Mouse (Mus musculus) left cerebral cortex, postnatal 36 days (tissue): ENCODE data around the gene Cd164l2. TPM values are rescaled to one million over a fixed set of nuclear protein-coding genes. Genes with fewer than 3 reads are reported as not detected.

Experiments
- DNase-seq, 2 experiments: peaks; one replicate each; pipeline ENCODE4 v3.0.0; 2021 to 2022; ENCODE audit warnings: low spot score in 2 of 2, mixed read lengths in 1 of 2
- intact Hi-C: fragments of 180-260 bp; cut with DNase I; formaldehyde crosslinking; loops from one replicate; pipeline ENCODE4 v1.15.1; 2025
- total RNA-seq, 2 experiments: library from RNA; stranded (reverse); gene quantifications; 2 replicates each; pipeline ENCODE4 v1.2.3; 2021

The Cd164l2 gene
- total RNA-seq = 1 to 10 TPM; 4.9 to 10.0 TPM

DNA sequence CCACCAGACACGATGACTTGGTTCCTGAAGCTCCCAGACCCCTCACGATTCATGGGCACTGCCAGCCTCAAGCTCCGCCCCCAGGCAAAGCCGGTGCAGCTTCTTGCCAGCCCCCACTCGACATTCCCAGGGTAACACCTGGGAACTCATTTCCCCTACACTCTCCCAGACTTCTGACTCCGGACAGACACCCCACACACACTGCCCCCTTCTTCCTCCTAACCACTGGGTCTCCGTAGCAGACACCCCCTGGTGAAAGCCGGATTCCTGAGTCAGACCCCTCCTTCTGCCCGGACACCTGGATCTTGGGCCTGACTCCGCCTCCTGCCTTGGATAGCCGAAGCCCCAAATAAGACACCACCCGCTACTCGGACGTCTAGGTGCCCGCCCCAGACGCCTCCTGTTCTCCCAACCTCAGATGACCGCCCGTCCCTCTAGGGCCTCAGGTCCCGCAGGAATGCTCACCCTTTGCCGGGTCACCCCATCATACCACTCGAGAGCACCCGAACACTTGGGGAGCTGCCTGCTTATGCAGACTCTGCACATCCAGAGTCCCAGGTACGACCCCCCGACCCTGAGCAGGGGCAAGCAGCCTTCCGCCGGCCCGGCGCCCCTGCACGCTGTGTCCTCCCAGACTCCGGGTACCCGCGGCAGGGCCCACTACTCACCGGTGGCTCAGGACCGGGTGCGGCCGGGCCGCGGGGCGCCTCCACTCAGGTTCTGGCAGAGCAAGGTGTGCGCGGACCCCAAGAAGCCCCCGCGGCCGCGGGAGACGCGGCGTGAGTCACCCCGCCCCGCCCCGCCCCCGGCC lies at the start of gene Cd164l2, which contains the start of gene Gpr3:
Cd164l2 (plus strand) TSS at position 381 of the 811 bp plus-strand sequence.
Gpr3 (minus strand) TSS at position 786 of the 811 bp plus-strand sequence.
- intact Hi-C loops = loop anchor here (5.0 to 10.0 kb wide), 2 partner anchors 200 to 267 kb away; partner anchors contain the start of gene Ahdc1
- peak; percentile 42 to 44 for DNase-seq

DNA sequence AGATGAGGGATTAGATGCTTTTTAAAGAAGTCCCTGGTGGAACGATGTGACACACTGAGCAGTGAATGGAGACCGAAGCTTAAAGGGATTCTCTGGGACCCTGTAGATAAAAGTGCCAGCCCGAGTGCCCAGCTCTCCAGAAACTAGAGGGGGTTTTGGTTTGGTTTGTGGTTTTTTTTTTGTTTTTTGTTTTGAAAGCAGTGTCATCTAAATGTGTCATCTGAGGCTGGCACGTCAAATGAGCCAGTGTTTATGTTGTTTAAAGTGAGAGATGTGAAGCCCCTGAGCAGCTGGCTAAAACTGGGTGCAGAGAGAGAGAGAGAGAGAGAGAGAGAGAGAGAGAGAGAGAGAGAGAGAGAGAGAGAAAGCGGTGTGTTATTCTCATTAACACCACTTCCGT lies 49.7 kb upstream of the Cd164l2 start:
- intact Hi-C loops = no loop called here
- no peak for DNase-seq

DNA sequence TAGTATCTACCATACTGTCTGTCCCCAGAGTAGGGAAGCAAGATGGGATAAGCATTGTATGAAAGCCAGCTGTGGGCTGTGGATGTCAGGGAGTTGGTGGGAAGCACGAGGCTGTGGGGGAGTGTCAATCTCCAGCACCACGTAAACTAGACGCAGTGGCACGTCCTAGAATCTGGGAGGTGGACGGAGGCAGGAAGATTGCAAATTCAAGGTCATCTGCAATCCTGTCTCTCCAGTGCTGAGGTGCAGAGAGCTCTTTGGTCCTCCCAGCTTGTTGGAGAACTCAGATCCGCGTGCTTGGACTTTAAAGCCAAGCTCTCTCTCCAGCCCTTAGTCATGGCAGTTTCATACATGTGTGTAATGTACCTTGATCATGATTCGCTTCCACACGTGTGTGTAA lies 45.2 kb upstream of the Cd164l2 start:
- DNase-seq = no peak
- intact Hi-C loops = no loop called here

DNA sequence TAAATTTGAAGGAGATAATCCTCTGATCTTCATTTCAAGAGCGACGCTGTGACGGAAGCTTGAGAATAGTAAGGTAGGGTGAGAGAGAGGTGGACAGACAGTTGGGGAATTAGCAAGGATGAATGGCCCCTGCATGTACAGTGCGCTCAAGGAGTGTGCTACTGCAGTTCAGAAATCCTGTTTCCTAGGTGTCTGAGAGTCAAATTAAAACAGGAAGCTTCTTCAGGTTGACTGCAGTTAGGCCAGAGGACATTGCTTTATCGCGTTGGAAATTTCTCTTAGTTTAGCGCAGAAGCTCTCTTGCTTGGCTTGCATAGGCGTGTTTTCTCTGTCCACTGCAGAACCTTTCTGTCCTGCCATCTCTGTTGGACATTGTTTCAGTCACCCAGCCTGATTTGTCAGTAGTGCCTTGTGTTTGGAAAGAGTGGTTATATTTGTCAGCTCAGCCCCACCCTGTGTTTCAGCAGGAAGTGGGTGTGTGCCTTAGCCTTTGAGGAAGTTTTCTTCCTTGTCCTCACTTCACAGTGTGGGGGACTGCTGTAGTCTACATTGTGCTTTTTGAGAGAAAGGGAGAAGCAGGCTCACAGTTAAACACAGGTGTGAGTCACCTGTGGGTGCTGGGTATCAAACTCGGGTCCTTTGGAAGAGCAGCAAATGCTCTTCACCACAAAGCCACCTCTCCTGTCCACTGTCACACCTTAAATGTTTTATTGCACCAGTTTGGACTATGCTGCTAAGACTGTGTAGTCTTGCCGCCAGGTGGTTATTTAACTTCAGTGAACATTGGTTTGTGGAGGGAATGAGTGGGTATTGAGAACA lies 42.5 kb upstream of the Cd164l2 start:
- intact Hi-C loops = no loop called here
- no peak for DNase-seq

DNA sequence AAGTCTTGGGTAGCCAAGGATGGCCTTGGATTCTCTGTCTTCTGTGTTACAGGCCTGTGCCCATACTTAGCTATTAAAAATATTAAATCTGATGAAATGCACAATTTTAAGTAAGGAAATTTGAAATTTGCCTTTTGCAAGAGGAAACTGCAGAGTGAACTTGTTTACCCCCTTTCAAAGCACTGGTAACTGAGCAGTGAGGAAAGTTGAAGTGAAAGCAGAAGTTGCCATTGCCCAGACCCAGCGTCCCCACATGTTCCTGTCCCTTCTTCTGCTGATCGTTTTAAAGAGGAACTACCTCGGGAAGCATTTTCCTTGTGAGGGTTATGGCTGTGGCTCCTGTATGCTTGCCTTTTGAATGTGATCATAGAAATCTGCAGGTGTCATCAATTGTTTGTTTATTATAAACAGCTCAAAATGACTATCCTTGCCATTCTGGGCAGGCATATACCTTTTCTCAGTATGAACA lies 41.8 kb upstream of the Cd164l2 start:
- no peak for DNase-seq
- intact Hi-C loops = no loop called here

GRCm38 (mm10) chr4:133170616-133171015 lies 41.3 kb upstream of the Cd164l2 start:
- intact Hi-C loops = no loop called here
- DNase-seq = no peak

- intact Hi-C loops = no loop called here
- no peak for DNase-seq
These were observed 39.5 kb upstream of the Cd164l2 start for GRCm38 (mm10) chr4:133172451-133172850.

- intact Hi-C loops = no loop called here
- no peak for DNase-seq
These were observed 37.6 kb upstream of the Cd164l2 start for GRCm38 (mm10) chr4:133174361-133174760.

GRCm38 (mm10) chr4:133175274-133175673 lies 36.7 kb upstream of the Cd164l2 start:
- no peak for DNase-seq
- intact Hi-C loops = loop anchor here (5.0 kb wide), 1 partner anchor 43 kb away; the partner anchor contains the start of gene Wasf2

DNA sequence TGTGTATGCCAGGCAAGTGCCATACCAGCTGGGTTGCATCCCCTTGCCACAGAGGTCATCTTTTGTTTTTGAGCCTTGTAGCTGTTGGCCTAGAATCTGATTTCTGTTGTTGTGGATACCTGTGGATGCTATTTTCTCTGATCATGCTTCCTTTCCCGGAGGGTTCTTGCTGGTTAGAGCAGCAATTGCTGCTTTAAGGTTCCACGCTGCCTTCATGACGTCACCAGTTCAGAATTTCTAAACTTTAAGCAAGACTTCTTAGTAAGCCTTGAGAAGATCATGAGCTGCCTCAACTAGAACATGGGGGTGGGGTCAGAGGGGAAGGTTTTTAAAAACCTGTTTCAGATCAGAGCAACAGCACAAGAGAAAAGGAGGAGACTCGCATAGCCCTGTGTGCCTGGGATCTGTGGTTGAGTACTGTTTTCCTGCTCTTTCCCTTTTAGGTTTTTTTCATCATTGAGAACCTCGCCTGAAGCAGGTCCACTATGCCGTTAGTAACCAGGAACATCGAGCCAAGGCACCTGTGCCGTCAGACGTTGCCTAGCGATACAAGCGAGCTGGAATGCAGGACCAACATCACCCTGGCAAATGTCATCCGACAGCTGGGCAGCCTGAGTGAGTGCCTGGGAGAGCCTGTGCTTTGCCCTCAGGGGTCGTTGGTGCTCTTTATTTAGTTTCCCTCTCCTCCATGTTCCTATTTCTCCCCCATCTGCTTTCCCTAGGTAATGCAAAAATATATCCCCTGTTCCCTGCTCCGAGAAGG lies 35.8 kb upstream of the Cd164l2 start:
- DNase-seq = no peak
- intact Hi-C loops = loop anchor here (5.0 kb wide), 1 partner anchor 44 kb away; the partner anchor contains the start of gene Wasf2

DNA sequence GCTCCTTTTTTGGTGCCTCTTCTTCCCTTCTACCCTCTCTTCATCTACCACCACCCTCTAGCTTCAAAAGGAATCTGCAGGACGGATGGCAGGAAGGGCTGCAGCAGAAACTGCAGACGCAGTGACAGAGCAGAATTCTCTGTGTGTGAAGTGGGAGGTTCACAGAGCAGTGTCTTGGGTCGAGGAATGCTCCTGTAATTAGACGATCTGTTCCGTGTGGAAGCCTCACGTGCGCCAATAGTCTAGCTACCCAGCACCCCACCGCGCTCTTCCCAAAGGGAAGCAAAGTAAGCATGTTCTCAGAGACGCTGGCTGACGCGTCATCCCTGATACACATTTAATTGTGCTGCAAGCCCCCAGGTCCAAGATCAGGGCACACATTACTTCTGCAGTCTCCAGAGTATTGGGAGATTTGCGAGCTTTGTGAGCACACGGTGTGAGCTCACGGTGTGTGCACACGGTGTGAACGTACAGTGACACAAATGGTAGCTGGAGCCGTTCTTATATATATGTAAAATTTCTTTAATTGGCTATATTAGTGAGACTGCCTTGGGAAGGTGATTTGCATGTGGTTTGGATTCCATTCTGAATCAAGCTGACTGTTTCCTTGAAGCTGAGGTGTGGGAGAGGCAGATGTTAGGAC lies 35.0 kb upstream of the Cd164l2 start:
- intact Hi-C loops = loop anchor here (5.0 kb wide), 1 partner anchor 45 kb away; the partner anchor contains the start of gene Wasf2
- peak in 1 of 2 experiments; percentile 32 for DNase-seq

GRCm38 (mm10) chr4:133178305-133178704 lies 33.6 kb upstream of the Cd164l2 start:
- DNase-seq = no peak
- intact Hi-C loops = loop anchor here (5.0 kb wide), 1 partner anchor 46 kb away; the partner anchor contains the start of gene Wasf2

GRCm38 (mm10) chr4:133179258-133179657 lies 32.7 kb upstream of the Cd164l2 start:
- intact Hi-C loops = loop anchor here (5.0 kb wide), 1 partner anchor 47 kb away; the partner anchor contains the start of gene Wasf2
- DNase-seq = no peak

- intact Hi-C loops = no loop called here
- no peak for DNase-seq
These were observed 29.4 kb upstream of the Cd164l2 start for GRCm38 (mm10) chr4:133182439-133183033.

- intact Hi-C loops = no loop called here
- no peak for DNase-seq
These were observed 27.7 kb upstream of the Cd164l2 start for GRCm38 (mm10) chr4:133184031-133184897.

- intact Hi-C loops = no loop called here
- no peak for DNase-seq
These were observed 26.8 kb upstream of the Cd164l2 start for GRCm38 (mm10) chr4:133184898-133185665.

DNA sequence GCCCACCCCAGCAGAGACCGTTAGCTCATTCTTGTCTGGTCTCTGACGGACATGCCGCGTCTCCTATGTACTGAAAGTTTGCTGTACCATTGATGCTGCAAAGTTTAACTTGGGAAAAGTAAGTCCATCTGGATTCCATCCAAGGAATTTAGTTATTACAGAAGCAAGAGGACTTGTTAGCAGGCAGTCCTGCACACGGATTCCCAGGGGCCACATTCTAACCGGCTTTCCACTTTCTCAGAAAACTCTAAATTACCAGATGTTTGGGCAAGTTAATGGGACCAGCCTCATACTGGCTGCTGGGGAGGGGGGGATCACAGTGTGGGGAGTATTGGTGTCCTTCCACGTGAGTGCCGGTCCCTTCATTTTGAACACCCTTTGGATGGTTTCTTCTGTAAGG lies 26.0 kb upstream of the Cd164l2 start:
- intact Hi-C loops = no loop called here

More for the DNA sequence above, 26.0 kb upstream of the Cd164l2 start:
- no peak for DNase-seq
